Mouse (Mus musculus) embryonic facial prominence, embryonic 10.5 days (tissue): Measurements from ENCODE around the gene Ndst2. TPM values are rescaled to one million over a fixed set of nuclear protein-coding genes. Genes with fewer than 3 reads are reported as not detected.

ENCODE experiments used
- DNase-seq: peaks from one replicate; pipeline ENCODE4 v3.0.0-alpha.2; 2017; ENCODE audit warnings: low spot score
- H3K27ac ChIP-seq: fragments of 300-500 bp; sonication (generic); replicated peaks from 2 replicates; pipeline ENCODE4 v1.5.1; 2016; ENCODE audit warnings: mild to moderate bottlenecking
- H3K27me3 ChIP-seq: fragments of 300-500 bp; sonication (generic); replicated peaks from 2 replicates; pipeline ENCODE4 v1.6.1; 2016; ENCODE audit warnings: low read depth, mild to moderate bottlenecking; ENCODE audit not compliant: poor library complexity, severe bottlenecking
- H3K36me3 ChIP-seq: fragments of 300-500 bp; sonication (generic); replicated peaks from 2 replicates; pipeline ENCODE4 v1.6.1; 2016; ENCODE audit warnings: mild to moderate bottlenecking, moderate library complexity
- H3K4me1 ChIP-seq: fragments of 300-500 bp; sonication (generic); 2 replicates; pipeline ENCODE4 v1.6.1; 2016
- H3K4me3 ChIP-seq: fragments of 300-500 bp; sonication (generic); 2 replicates; pipeline ENCODE4 v1.5.1; 2016; ENCODE audit warnings: mild to moderate bottlenecking, moderate library complexity
- H3K9me3 ChIP-seq: fragments of 300-500 bp; sonication (generic); 2 replicates; pipeline ENCODE4 v1.6.1; 2016; ENCODE audit warnings: mild to moderate bottlenecking
- WGBS: fragments of 180-500 bp; shearing (Covaris S2); methylation state at CpG from one replicate; pipeline ENCODE4 v1.1.7; 2016; 5-methylcytosine and 5-hydroxymethylcytosine counted together
- polyA plus RNA-seq: library from polyadenylated mRNA; unstranded; fragments of >200 nt; fragmentation: Nextera tagmentation; extraction: Ambion mirVana; gene quantifications from 2 replicates; pipeline ENCODE4 v1.2.1, GENCODE M21; 2016

The Ndst2 gene
- 24.4 and 25.6 TPM in 2 replicates for polyA plus RNA-seq

DNA sequence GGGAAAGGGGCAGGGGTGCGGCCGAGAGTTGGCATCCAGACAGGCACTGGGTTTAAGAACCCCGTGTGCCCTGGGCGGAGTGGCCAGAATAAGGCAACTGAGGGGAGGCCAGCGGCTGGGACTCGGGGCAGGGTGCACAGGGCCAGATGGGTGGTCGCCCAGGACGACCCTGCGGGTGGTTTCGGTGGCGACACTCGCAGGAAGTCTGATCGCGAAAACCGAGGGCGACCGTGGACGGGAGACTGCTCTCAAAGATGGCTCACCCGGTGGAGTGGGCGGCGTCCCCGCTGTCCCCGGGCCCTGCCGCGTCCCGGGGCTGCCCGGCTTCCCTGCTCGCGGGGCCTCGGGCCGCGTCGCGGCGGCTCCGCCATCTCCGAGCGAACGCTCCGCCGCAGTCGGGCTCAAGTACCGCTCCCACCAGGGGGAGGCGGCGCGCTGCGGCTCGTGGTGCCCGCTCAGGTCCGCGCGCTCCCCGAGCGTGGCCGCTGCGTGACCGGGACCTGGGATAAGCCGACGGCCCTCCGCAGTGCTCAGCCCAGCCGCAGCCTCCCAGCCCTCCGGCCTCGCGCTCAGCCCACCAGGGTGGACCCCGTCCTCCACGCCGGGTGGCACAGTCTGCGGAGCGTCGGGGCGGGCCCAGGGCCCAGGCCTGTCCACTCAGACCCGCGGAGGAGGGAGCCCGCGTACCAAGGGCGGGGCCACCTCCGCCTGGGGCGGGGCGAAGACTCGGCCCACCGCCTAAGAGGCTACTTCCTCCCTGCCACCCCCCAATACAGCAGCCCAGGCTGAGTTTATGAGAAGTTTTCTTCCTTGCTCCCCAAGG, at the start of gene Ndst2:
Gene Ndst2 (minus strand): TSS at position 611 of the 823 bp plus-strand sequence.
- Histone ChIP-seq H3K27me3 (no peaks in the 10 kb centered on the region), H3K9me3 (no peaks in the 10 kb centered on the region), H3K4me3 (peak within 1 kb of the TSS; percentile 96), H3K4me1 (peaks cover 27% of the 10 kb centered on the region), H3K36me3 (peaks cover 73% of the 10 kb centered on the region), H3K27ac (peak within 1 kb of the TSS; percentile 97)
- peak; percentile 93 for DNase-seq
- WGBS: under 1% methylated on average over 81 of the region's 81 CpGs

GRCm38 (mm10) chr14:20783526-20783925, 49.2 kb upstream of the Ndst2 start:
- WGBS: 95% methylated on average over 6 of the region's 6 CpGs
- Histone ChIP-seq H3K9me3 (no peaks in the 10 kb centered on the region), H3K27me3 (no peaks in the 10 kb centered on the region), H3K4me3 (no peak overlapping the region), H3K27ac (no peak overlapping the region), H3K36me3 (peaks cover 97% of the 10 kb centered on the region), H3K4me1 (peaks cover 25% of the 10 kb centered on the region)
- no peak for DNase-seq

DNA sequence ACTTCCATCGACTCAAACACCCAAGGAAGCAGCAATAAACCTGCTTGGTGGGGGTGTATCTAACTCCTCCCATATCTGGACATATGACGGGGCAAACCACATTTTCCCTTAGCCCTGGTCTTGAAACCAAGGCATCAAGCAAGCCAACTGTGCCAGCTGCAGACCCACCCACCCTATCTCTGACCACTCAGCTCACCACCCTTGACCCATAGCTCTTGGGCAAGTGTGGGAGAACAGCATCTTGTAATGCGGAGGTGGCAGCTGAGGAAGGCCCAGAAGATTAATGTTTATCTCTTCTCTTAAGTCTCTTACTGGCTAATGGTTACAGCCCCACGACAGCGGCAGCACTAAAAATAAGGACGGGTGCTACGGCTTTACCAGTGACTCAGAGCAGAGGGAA, 48.5 kb upstream of the Ndst2 start:
- H3K4me3 ChIP-seq: no peak overlapping the region
- WGBS: 92% methylated on average over 7 of the region's 7 CpGs
- DNase-seq: no peak
- peaks cover 25% of the 10 kb centered on the region for H3K4me1 ChIP-seq
- no peaks in the 10 kb centered on the region for H3K27me3 ChIP-seq
- no peak overlapping the region for H3K27ac ChIP-seq
- no peaks in the 10 kb centered on the region for H3K9me3 ChIP-seq
- peaks cover 97% of the 10 kb centered on the region for H3K36me3 ChIP-seq

DNA sequence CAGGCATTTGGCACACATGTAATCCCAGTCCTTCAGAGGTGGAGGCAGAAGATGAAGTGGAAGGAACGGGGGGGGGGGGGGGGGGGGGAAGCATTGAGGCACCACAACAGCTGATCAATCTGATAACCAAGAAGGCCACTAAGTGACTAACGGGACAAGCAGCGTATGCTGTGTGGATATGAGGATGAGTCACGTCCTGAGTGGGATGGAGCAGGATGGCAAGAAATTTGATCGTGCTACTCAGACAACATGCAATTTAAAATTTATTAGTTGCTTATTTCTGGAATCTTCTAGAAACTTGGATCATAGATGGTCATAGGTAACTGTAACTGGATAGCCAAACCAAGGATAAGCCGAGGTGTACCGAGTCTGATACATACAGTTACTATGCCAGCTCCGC, 45.9 kb upstream of the Ndst2 start:
- H3K27ac ChIP-seq: no peak overlapping the region
- H3K4me1 ChIP-seq: peaks cover 15% of the 10 kb centered on the region
- no peaks in the 10 kb centered on the region for H3K9me3 ChIP-seq
- peaks cover 91% of the 10 kb centered on the region for H3K36me3 ChIP-seq
- WGBS: 92% methylated on average over 8 of the region's 8 CpGs
- H3K27me3 ChIP-seq: no peaks in the 10 kb centered on the region
- H3K4me3 ChIP-seq: no peak overlapping the region
- no peak for DNase-seq

- WGBS: 90% methylated on average over 8 of the region's 8 CpGs
Observed at GRCm38 (mm10) chr14:20778496-20778895, 44.1 kb upstream of the Ndst2 start.

DNA sequence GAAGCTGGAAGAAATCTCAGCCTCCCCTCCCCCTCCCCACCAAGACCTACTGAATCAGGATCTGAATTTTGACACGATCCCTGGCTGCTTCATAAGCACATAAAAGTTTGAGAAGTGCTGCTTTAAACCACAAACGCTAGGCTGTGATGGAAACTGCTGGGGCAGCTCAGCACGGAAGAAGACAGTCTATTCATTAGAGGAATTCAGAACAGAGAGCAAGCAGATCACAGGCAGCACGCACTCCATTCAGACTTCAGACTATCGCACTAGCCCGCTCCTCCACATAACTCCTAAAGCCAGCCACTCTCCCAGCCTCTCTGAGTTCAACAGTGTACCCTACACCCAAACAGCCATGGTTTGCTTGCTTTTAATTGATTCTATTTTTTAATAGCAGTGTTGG, 41.3 kb upstream of the Ndst2 start:
- Histone ChIP-seq H3K4me1 (peaks cover 32% of the 10 kb centered on the region), H3K27me3 (no peaks in the 10 kb centered on the region), H3K9me3 (no peaks in the 10 kb centered on the region), H3K27ac (peak overlapping the region; percentile 30; the same call in 1 of the 2 replicates), H3K36me3 (peaks cover 71% of the 10 kb centered on the region), H3K4me3 (no peak overlapping the region)
- DNase-seq: no peak
- 43% methylated on average over 6 of the region's 6 CpGs for WGBS

More at GRCm38 (mm10) chr14:20778496-20778895, 44.1 kb upstream of the Ndst2 start:
- Histone ChIP-seq H3K36me3 (peaks cover 78% of the 10 kb centered on the region), H3K4me3 (no peak overlapping the region), H3K27ac (no peak overlapping the region), H3K9me3 (no peaks in the 10 kb centered on the region), H3K4me1 (peaks cover 24% of the 10 kb centered on the region), H3K27me3 (no peaks in the 10 kb centered on the region)
- DNase-seq: no peak

- Histone ChIP-seq H3K27ac (no peak overlapping the region), H3K36me3 (peaks cover 73% of the 10 kb centered on the region)
- WGBS: 45% methylated on average over 3 of the region's 3 CpGs
Observed at GRCm38 (mm10) chr14:20773410-20773809, 39.0 kb upstream of the Ndst2 start.

DNA sequence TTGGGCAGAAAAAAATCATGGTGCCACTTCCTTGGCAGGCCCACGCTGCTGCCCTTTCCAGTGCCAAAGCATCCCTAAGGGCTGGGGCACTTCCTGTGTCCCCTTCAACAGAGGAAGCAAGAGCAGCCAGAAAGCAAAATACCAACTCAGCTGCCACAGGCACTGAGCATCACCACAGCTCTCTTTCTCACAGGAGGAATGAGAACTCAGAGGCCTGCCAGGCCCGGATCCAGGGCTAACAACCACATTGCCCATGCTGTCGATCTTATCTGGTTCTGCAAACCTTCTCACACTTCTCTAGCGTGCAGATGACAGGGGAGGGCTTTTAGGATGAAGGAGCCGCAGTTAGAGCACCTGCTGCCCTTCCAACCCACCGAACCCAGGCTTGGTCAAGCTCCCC, 38.4 kb upstream of the Ndst2 start:
- Histone ChIP-seq H3K36me3 (peaks cover 73% of the 10 kb centered on the region), H3K4me3 (no peak overlapping the region), H3K27ac (no peak overlapping the region), H3K9me3 (no peaks in the 10 kb centered on the region), H3K27me3 (no peaks in the 10 kb centered on the region), H3K4me1 (peaks cover 32% of the 10 kb centered on the region)
- WGBS: 87% methylated on average over 6 of the region's 6 CpGs
- no peak for DNase-seq

More at GRCm38 (mm10) chr14:20773410-20773809, 39.0 kb upstream of the Ndst2 start:
- no peak for DNase-seq
- no peaks in the 10 kb centered on the region for H3K27me3 ChIP-seq
- H3K9me3 ChIP-seq: no peaks in the 10 kb centered on the region
- peaks cover 32% of the 10 kb centered on the region for H3K4me1 ChIP-seq
- no peak overlapping the region for H3K4me3 ChIP-seq

- peaks cover 67% of the 10 kb centered on the region for H3K36me3 ChIP-seq
- no peaks in the 10 kb centered on the region for H3K9me3 ChIP-seq
- no peaks in the 10 kb centered on the region for H3K27me3 ChIP-seq
- no peak overlapping the region for H3K27ac ChIP-seq
- no peak for DNase-seq
- 96% methylated on average over 3 of the region's 3 CpGs for WGBS
- peaks cover 32% of the 10 kb centered on the region for H3K4me1 ChIP-seq
- H3K4me3 ChIP-seq: no peak overlapping the region
Observed at GRCm38 (mm10) chr14:20771941-20772340, 37.6 kb upstream of the Ndst2 start.

DNA sequence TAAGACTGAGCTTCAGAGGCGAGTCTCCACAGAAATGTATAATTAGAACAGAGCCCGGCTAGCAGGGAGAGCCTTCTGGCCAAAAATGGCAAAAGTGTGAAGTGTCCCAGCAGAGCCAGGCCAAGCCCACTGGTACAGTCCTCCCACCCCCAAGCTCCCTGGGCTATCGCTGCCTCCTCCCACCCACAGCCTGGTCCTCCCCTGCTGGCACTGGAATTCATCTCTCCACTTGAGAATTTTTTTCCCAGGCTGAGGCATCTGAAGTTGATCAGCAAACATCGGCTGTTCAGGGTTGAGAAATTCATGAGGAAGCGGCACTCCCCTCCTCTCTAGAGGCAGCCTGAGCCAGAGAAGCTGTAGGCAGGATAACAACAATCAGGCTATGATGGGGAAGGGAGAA, 34.2 kb upstream of the Ndst2 start:
- Histone ChIP-seq H3K4me3 (no peak overlapping the region), H3K27ac (no peak overlapping the region), H3K4me1 (peaks cover 15% of the 10 kb centered on the region), H3K36me3 (peaks cover 76% of the 10 kb centered on the region), H3K9me3 (no peaks in the 10 kb centered on the region), H3K27me3 (no peaks in the 10 kb centered on the region)
- DNase-seq: no peak
- WGBS: 82% methylated on average over 5 of the region's 5 CpGs

DNA sequence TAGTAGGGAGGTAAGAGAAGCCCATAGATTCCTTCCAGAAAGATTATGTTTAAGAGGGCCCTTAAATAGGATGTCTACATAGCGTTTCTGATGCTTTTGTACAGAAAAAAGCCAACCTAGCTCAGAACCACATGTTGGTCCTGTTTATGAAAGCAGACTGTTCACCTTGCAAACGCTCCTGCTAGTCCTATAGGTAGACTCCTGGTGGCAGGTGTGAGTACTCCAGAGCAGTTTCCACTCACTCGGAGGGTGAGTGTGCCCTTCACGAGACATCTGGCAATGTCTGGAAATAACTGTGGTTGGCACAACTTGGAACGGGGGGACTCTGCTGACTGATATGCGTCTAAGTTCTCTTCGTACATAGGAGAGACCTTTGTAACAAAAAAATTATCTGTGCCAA, 33.6 kb upstream of the Ndst2 start:
- no peaks in the 10 kb centered on the region for H3K27me3 ChIP-seq
- H3K36me3 ChIP-seq: peaks cover 81% of the 10 kb centered on the region
- no peaks in the 10 kb centered on the region for H3K9me3 ChIP-seq
- H3K27ac ChIP-seq: no peak overlapping the region
- no peak overlapping the region for H3K4me3 ChIP-seq
- WGBS: 92% methylated on average over 7 of the region's 7 CpGs
- peaks cover 9% of the 10 kb centered on the region for H3K4me1 ChIP-seq
- DNase-seq: no peak

- Histone ChIP-seq H3K27ac (peak overlapping the region; percentile 48; the same call in 1 of the 2 replicates), H3K36me3 (peaks cover 84% of the 10 kb centered on the region), H3K4me1 (peaks cover 5% of the 10 kb centered on the region; the same call in 1 of the 2 replicates), H3K9me3 (no peaks in the 10 kb centered on the region), H3K4me3 (no peak overlapping the region), H3K27me3 (no peaks in the 10 kb centered on the region)
- WGBS: 29% methylated on average over 12 of the region's 12 CpGs
- peak; percentile 87 for DNase-seq
Observed at GRCm38 (mm10) chr14:20765642-20766258, 31.4 kb upstream of the Ndst2 start.

DNA sequence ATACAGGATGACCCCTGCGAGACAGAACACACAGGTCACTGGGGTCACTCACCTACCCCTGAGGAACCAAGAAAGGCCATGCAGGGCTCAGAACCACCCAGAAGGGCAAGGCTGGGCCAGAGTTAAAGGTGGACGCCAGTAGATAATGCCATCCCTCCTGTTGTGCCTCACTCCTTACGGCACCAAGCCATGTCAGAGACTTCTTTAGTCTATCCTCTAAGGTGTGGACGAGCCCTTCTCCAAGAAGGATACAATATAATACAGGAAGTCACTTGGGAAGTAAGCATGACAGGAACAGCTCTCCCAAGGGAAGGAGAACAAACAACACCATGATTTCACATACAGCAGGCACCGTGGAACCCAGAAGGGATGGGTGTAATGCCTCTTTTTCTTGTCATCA, 30.6 kb upstream of the Ndst2 start:
- DNase-seq: no peak
- no peak overlapping the region; the same call in 1 of the 2 replicates for H3K27ac ChIP-seq
- H3K27me3 ChIP-seq: no peaks in the 10 kb centered on the region
- H3K9me3 ChIP-seq: no peaks in the 10 kb centered on the region
- WGBS: 86% methylated on average over 5 of the region's 5 CpGs
- no peak overlapping the region for H3K4me3 ChIP-seq
- H3K4me1 ChIP-seq: peaks cover 5% of the 10 kb centered on the region; the same call in 1 of the 2 replicates
- H3K36me3 ChIP-seq: peaks cover 84% of the 10 kb centered on the region
